Mouse (Mus musculus) kidney, adult 2 months (tissue): ENCODE measurements around the gene Sik3.

Source experiments
- CTCF ChIP-seq: fragments of 200-500 bp; conservative IDR thresholded peaks from 2 replicates; pipeline ENCODE4 v1.5.1; 2011; ENCODE audit warnings: low read depth, mild to moderate bottlenecking, control low read depth, low read length, moderate library complexity, mixed read lengths; ENCODE audit not compliant: insufficient read depth, insufficient read length
- POLR2A ChIP-seq: fragments of 200-500 bp; IDR thresholded peaks from one replicate; pipeline ENCODE4 v1.6.1; 2011; ENCODE audit warnings: low read depth, low read length, control low read depth

GRCm38 (mm10) chr9:46198461-46198860 is 185.8 kb downstream of the Sik3 start:
- no peak for TF ChIP-seq POLR2A
- TF ChIP-seq CTCF = no peak
